Mouse (Mus musculus): ENCODE results near the gene Agrp.

Gene Agrp

DNA sequence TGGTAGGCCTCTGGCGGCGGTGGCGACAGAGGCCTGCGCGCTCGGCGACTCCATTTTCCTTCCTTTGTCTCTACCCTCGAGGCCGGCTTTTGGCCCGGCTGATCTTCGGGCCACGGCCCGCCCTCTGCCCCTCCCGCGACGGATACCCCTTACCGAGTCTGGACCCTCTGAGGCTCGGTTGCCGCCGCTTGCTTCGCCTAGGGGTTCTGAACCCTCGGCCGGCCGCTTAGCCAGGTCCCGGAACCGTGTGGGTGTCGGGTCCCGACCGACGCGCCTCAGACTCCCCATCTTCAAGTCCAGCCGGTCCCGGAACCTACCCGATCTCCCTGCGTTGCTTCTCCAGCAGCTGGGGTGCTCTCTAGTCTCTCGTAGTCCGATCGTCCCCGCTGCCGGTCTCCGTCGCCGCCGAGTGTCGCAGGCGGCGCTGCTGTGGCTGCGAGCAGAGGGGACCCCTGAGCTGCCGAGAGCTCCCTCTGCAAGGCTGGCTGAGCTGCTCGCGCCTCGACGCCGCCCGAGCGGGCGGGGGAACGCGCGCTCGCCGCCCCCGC is at the start of gene Agrp:
Gene Agrp, minus strand, starts transcription at position 431 of the 548 bp plus-strand sequence.
- no peak for DNase-seq (ENCODE audit: low spot score in 2 of 2)

DNA sequence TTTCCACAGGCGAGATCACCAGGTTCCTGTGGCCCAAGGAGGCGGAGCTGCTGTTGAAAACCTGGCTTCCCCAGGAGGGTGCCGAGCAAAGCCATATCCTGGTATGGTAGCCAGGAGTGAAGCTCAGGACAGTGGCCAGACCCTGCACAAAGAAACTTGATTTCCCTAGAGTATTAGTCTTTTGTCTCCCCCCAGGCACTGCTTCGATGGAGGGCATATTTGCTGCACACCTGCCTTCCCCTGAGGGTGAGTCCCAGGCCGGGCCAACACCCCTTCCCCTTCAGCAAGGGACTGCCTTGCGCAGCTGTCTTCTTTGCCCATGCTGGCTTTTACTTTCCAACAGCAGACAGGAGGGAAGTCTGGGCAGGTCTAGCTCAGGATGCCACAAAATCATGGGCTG is 49.4 kb upstream of the Agrp start:
- DNase-seq (ENCODE audit: low spot score in 2 of 2) = peak in 1 of 2 experiments; percentile 69

DNA sequence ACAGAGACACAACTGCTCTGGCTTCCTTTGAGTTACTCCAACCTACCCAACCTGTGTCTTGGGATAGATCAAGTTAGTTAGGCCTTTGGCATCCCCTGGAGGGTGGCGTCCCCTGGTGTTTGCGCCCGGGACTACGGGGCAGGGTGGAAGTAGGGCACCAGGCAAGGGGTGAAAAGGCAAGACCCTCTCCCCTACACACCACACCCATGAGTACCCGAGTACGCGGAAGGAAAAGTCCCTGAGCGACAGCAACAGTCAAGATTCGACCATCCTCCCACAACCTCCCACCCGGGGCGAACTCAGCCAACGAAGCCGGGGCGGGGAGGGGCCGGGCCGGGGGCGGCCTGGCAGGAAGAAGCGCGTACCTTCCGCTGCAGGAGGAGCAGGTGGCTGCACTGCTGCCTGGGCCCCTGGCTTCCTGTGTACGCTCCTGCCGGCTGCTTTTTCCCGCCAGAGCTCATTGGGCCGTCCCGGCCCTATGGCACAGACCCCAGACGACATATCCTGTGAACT is 48.7 kb upstream of the Agrp start, which contains the start of gene Carmil2:
Gene Carmil2, plus strand, starts transcription at position 479 of the 513 bp plus-strand sequence.
- DNase-seq (ENCODE audit: low spot score in 2 of 2) = peak; percentile 84 to 92

DNA sequence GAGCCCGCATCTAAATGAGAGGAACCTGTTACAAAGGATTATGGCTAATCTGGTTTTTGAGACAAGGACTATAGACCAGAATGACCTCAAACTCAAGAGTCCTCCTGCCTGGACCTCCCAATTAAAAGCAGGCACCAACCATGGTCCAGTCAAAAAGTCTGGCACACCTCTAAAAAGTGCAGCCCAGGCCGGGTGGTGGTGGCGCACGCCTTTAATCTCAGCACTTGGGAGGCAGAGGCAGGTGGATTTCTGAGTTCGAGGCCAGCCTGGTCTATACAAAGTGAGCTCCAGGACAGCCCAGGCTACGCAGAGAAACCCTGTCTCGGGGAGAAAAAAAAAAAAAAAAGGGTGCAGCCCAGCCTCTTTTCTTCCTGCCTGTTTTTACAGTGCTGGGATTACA is 48.1 kb upstream of the Agrp start:
- DNase-seq (ENCODE audit: low spot score in 2 of 2) = peak in 1 of 2 experiments; percentile 58

DNA sequence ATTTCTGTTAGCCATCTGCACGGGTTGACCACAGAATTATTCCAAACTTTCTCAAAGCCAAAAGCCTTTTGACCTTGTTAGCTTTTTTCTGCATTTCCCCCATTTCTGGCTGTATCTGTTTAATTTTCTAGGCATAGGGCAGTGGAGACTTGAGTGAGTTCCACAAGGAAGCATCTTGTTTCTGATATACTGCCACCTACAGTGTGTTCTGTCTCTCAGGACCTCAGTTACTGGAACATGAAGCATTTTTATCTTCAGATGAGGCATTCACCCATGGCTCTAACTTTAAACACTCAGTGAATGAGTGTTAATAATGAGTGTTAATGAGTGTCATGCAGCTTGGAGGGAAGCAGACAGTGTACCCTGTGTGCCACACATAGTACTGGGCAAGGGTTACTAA is 40.7 kb upstream of the Agrp start:
- no peak for DNase-seq (ENCODE audit: low spot score in 2 of 2)

DNA sequence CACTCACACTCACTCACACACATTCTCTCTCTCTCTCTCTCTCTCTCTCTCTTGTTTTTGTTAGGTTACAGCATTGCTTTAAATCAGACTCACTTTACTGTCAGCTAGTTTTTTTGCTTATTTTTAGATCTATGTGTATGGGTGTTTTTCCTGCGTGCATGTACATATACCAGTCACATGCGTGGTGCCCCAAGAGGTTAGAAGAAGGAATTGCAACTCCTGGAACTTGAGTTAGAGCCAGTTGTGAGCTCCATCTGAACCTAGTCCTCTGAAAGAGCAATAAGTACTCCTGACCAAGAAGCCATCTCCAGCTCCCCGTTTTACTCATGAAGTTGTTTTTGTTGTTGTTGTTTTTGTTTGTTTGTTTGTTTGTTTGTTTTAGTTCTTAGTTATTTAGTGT is 24.0 kb upstream of the Agrp start:
- no peak for DNase-seq (ENCODE audit: low spot score in 2 of 2)

DNA sequence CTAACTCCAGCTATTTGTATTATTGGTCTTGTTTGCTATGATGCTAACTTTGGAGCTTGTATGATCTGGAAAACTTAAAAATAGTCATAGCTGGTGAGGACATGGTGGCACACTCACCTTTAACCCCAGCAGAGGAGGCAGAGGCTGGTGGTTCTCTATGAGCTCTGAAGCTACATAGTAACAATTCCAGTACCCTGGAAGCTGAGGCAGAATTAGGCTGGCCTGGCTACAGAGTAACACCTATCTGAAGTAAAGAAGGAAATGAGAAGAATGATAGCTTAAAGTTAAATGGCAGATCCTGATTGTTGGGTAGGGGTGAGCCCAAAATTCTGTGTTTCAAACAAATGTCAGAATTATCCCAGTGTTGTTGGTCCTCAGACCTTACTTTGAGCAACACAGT is 20.4 kb upstream of the Agrp start:
- no peak for DNase-seq (ENCODE audit: low spot score in 2 of 2)

DNA sequence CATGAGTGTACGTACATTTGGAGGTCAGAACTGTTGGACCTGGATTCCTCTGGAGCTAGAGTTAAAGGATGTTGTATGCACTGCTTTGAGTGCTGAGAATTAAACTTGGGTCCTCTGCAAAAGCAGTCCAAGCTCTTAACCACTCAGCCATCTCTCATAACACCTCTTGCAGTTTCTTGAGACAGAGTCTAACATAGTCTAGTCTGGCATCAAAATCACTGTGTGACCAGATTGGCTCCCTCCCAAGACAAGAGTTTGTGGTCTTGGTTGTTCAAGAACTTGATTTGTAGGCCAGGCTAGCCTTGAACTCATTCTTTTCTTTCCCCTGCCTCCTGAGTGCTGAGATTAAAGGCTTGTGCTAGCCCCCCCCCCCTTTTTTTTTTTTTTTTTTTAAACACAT is 11.7 kb upstream of the Agrp start:
- no peak for DNase-seq (ENCODE audit: low spot score in 2 of 2)

DNA sequence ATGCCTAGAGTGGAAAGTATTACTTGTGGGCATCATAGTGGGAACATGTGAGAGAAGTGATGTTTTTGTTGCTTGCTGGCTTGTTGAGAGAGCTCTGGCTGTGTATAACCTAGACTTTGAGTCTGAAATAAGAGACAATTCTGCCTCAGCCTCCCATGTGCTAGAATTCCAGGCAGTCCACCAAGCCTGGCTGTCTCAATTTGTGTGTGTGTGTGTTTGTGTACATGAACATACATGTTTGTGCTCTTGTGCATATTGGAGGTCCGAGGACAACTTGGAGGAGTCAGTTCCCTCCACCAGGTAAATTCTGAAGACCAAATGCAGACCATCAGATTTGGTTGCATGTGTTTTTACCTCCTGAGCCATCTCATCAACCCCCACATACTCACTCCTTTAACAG is 8.0 kb upstream of the Agrp start:
- no peak for DNase-seq (ENCODE audit: low spot score in 2 of 2)

DNA sequence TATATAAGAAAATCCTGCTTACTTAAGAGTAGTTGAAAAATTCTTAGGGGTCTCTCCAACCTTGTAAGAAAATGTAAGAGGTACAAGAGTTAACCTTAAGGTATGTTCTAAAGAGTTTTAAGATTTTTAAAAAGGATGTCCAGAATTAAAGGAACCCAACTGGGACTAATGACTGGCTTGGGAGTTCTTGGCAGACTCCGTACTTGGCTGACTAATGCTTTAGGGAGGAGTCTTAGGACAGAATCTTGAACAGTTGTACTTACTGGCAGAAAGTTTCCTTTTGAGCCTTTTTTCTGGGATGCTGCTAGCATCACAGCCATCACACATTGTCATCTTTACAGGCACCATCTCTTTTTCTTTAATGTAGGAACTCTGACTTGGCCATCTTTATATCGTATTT is 3.3 kb upstream of the Agrp start:
- no peak for DNase-seq (ENCODE audit: low spot score in 2 of 2)

DNA sequence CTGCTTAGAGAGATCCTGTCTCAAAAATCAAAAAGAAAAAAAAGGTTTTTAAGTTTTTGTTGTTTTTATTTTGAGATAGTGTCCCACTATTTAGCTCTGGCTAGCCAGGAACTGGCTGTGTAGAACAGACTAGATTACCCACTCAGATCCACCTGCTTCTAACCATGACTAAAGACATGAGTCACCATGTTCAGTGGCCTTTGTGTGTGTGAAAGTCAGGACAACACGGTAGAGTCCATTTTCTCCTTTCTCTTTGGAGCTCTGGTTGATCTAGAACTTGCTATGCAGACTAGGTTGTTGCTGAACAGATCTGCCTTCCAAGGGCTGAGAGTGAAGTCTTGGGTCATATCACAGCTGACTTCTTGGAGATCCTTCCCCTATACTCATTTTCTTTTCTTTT is 2.6 kb upstream of the Agrp start:
- no peak for DNase-seq (ENCODE audit: low spot score in 2 of 2)

DNA sequence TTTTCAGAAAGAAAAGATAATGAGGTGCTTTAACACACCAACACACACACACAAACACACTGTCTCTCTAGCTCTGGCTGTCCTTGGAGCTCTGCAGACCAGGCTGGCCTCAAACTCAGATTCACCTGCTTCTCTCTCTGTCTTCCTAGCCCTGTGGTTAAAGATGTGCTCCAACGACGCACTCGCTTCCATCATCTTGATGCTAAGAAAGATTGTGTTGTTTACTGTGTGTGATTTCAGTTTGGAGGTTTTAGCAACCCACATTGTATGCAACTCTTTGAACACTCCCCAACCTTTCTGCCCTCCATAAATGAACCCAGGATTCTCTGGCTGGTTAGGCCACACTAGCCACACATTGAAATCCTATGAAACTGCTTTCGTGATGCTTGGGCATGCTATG is 1.3 kb upstream of the Agrp start:
- no peak for DNase-seq (ENCODE audit: low spot score in 2 of 2)

DNA sequence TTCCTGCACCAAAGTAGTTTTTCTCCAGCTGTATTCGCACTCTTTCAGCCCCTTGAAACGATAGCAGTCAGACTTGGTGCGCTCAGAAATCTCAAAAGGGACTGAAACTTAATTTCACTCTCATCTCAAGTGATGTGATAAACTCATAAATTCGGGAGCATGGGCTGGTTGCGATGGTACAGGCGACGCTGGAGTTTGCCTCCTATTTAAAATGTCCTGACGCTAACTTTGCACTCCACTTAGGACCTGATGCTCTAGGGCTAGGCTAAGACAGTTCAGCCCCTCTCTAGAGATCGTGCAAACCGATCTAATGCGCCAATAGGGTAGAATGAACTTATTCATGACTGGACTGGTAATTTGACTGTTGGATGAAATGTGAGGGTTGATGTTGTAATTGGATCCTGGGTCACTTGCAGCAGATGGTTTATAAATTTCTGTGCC is 428 bp upstream of the Agrp start:
- DNase-seq (ENCODE audit: low spot score in 2 of 2) = peak; percentile 27 to 70

DNA sequence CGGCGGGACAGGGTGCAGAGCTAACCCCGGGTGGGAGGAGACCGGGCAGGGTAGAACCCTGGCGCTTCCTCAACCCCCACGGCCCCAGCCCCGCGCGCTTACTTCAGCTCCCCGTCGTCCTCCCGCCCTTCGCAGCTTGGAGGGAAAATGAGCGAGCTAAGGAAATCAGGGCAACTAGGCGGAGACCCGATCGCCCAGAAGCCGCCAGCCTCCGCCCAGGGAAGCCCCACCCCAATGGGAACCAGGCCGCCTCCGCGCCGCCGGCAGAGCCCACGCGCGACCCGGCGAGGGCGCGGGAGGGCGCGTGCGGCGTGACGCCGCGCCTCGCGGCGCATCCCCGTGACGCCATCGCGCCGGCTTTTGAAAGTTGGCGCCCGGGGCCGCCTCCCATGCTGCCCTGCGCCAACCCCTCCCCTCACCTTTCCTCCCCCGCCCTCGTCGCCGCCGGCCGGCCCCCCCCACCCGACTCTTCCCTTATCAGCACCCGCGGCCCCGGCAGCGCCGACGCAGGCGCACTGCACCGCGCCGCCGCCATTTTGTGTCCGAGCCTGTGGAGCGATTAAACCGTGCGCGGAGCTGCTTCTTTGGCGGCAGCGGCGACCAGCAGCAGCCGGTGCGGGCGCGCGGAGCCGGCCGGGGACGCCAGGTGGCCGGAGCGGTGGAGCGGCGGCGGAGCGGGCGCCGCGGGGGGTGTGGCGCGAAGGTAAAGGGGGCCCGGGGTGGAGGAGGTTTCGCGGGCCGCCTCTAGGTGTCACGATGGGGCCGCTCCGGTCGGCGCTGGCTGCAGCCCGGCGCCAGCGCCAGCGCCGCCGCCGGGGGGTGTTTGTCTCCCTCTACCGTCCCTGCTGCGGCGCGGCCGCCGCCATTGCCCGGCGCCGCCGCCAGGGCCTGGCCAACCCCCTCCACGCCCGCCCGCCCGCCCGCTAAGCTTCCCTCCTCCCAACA is 903 bp downstream of the Agrp start, which contains the start of gene Ctcf:
Gene Ctcf, plus strand, starts transcription at position 551 of the 945 bp plus-strand sequence.
- DNase-seq (ENCODE audit: low spot score in 2 of 2) = peak; percentile 92 to 96

DNA sequence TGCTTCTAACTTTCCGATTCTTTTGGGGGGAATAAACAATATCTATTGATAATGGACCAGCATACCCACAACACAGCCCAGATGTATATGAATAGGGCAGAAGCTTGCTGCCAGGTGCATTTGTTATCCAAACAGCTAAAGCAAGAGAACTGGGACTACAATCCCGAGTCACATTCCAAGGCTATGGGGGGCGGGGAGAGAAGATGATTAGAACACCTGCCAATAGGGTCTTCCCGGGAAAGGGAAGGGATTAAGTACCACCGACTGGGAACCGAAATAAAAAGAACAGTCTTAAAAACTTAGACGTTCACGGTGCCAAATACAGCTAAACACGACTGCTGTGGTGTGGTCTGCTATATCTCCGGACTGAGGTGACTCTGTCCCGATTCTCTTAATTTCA is 1.7 kb downstream of the Agrp start:
- DNase-seq (ENCODE audit: low spot score in 2 of 2) = no peak

DNA sequence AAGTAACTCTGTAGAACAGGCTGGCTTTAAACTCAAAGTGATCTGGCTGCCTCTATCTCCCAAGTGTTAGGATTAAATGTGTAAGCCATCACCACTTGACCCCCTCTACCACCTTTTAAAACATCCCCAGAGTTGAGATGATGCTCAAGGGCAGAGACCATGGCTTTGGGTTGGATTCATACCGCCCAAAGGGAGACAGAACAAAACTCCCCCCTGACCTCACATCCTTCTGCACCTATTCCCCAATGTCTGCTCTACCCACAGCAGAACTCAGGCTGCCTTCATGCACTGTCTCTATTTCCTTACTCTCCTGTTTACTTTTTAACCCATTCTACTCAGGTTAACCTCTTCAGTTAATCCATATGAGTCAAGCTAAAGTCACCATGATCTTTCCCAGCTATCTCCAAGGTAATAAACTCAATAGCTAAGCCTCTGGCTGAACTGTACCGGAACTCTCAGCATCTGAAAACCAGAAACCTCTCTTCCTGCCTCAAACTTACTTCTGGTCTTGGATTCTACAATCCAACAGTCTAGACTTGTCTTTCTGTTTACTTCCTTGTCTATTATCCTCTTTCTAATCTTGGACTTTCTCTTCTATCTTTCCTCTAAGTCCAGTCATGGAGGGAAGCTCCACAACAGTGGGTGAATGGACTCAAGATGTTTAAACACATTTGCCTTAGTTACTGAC is 2.3 kb downstream of the Agrp start:
- no peak for DNase-seq (ENCODE audit: low spot score in 2 of 2)

DNA sequence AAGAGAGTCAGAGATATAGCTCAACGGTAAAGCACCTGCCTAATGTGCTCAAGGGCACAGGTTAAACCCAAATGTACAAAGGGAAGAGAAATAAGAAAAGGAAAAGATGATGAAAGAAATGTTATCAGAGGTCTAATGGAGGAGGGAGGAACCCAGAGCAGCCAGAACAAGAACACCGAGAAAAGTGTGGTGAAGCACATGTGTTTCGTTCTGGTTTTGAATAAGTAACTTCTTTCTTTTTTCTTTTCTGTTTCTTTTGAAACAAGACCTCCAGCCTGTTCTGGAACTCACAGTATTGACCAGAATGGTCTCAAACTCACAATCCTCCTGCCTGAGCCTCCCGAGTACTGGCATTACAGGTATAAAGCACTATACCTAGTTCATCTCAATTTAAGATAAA is 7.9 kb downstream of the Agrp start:
- no peak for DNase-seq (ENCODE audit: low spot score in 2 of 2)

DNA sequence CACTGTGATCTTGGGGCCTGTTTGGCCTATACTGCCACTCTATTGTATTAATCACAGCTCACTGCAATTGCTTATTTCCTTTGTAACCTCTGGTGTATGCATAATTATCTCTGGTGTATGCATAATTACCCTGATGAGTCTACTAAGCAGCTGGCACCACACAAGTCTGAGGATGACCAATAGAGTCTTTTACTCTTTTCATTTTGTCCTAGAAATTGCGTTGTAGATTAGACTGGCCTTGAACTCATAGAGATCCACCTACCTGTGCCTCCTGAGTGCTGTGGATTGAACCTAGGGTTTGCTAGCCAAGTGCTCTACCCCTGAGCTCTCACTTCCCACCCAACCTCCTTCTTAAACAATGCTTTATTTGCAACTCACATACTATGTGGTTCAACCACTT is 11.1 kb downstream of the Agrp start:
- no peak for DNase-seq (ENCODE audit: low spot score in 2 of 2)

DNA sequence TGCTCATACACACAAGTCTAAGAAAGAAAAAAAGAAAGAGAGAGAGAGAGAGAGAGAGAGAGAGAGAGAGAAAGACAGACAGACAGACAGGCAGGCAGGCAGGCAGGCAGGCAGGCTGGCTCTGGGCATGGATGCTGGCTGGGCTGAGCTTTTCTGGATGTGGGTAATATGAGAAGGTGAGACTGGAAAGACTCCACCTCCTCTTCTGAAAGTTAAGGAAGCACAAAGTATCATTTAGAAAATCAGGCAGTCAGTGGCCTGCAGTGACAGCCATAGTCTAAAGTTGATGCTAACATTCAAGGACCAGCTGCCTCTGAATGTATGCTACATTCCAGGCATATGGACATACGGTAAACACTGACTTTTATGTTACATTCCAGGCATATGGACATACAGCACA is 12.4 kb downstream of the Agrp start:
- no peak for DNase-seq (ENCODE audit: low spot score in 2 of 2)

DNA sequence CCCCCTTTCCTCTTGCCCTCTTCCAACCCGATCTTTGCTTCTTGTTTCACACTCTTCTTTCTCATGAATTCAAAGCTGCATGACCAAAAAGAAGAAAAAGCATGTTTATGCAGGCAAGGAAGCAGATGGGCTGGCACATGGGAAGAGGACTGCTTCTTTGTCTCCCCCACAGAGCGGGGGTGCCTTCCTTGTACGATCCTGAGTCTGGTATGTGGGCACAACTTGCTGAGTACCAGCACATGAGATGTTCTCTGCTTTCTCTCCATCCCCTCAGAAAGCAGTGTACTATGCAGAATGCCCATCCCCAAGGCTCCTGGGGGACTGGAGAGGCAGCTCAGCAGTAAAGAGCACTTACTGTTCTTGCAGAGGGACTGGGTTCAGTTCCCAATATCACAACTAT is 12.8 kb downstream of the Agrp start:
- DNase-seq (ENCODE audit: low spot score in 2 of 2) = peak in 1 of 2 experiments; percentile 62

DNA sequence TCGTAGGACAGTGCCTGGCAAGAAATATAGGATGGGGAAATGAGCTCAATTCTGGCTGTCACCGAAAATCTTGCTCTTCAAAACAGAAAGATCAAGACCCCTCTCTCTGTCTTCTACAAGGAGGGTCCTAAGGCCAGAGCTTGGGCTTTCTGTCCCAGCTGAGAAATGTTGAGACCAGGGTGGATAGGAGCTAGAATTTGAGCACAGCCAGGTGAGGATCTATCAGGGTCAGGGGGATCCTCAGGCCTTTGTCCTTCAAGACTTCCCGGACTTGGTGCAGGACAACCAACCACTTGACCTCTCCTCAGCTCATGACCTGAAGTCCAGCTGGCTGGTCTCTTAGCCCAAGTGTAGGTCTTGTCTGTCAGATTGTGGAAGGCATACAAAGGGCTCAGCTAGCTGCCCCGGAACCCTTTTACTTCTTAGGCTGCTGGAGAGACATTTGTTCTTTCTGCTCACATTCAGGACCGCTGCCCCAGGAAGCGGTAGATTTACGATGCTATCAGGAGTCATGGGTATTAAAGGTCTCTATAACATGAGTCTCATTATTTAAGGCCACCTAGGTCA is 13.4 kb downstream of the Agrp start:
- peak in 1 of 2 experiments; percentile 65 for DNase-seq (ENCODE audit: low spot score in 2 of 2)

DNA sequence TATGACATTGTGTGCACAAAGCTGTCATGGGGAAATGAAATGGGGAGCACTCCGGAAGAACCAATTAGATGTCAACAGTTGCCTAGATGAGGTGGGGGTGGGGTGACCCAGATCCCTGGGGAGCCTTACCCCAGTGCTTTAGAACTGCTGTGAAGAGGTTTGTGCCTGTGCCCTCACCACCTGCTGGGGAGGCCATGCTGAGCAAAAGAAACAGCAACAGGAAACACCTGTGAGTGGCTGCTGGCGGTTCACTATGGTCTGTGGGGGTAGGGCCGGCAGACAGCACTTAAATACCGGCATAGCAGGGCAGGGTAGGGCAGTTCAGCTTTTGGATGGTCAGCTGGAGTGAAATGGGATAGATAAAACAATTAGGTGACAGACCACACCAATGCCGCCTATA is 14.1 kb downstream of the Agrp start:
- peak; percentile 72 to 81 for DNase-seq (ENCODE audit: low spot score in 2 of 2)

All from spleen, postnatal 4 days (tissue).